Mouse (Mus musculus): ENCODE results near the gene Arvcf. TPM values are rescaled to one million over a fixed set of nuclear protein-coding genes. Genes with fewer than 3 reads are reported as not detected.

Gene Arvcf
- polyA plus RNA-seq, 1 experiment from 2014 or later, result 46.8 TPM

DNA sequence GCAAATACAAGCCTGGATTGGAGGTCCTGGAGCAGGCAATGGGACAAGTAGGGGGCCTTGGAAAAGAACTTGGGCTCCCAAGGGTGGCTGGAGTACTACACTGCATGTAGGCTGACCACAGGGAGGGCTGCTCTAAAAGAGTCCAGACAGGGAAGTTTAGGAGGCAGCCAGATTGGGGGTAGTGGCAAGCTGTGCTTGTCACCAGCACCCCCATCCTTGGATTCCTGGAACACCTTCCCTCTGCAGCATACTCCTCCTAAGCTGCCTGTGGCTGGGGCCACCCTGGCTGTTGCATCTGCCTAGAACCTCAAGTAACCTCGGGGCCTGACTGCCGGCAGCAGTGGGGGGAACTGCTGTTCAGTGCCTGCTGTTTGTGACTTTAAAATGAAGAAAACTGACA lies 57.9 kb downstream of the Arvcf start:
- Histone ChIP-seq H3K9me3 (replicated peaks; ENCODE audit: control insufficient read depth, low read length) (no peaks in the 10 kb centered on the region), H3K9ac (ENCODE audit: low read length) (peak overlapping the region; percentile 25; the same call in 1 of the 2 replicates), H3K27me3 (replicated peaks; ENCODE audit: control insufficient read depth, insufficient read depth, low read length) (no peaks in the 10 kb centered on the region), H3K36me3 (ENCODE audit: control insufficient read depth, insufficient read depth, low read length) (peaks cover 85% of the 10 kb centered on the region), H3K27ac (ENCODE audit: low read depth, low read length) (no peak overlapping the region), H3K4me3 (ENCODE audit: low read depth, low read length) (no peak overlapping the region), H3K4me1 (ENCODE audit: control insufficient read depth, insufficient read depth, low read length) (peaks cover 10% of the 10 kb centered on the region), H3K4me2 (ENCODE audit: low read length) (no peak overlapping the region)
- ATAC-seq (0 out of 2 replicates have a peak, but pooled peaks have one; percentile 9), DNase-seq (ENCODE audit: low spot score) (no peak)
- WGBS, result 61% methylated on average over 2 of the region's 2 CpGs

DNA sequence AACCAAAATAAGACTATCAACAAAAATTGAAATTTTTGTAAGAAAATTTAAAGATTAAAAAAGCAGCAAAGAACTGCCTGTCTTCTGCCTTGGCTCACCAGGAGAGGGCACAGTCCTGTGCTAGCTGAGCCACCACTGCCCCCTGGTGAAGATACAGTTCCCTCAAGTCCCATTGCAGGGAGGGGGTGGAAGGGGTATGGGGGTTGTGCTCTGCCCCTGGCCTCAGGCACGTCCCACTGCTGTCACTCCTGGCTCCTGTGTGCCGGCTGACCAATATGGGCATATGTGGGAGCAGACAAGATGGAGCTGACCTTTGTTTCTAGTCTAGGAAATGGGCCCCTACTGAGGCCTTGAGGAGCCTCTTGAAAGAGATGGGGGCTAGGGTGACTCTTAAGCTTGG lies 58.3 kb downstream of the Arvcf start:
- peaks cover 82% of the 10 kb centered on the region for H3K36me3 ChIP-seq (ENCODE audit: control insufficient read depth, insufficient read depth, low read length)

DNA sequence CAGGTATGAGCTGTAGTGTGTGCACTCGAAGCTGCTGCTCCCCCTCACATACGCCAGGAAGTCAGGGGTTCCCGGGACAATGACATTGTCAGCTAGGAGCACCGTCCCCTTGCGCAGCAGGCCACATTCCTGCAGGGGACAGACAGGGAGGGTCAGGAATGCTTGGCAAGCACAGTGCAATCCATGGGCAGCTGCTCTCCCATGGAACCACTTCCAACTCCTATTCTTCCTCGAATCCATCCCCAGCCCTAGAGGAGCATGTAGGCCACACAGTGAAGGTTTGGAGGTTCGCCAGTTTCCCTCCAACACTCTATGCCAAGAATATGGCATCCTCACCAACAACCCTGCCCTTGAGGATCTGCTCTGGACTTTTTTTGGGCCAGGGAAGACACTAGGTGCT lies 59.9 kb downstream of the Arvcf start:
- 62% methylated on average over 7 of the region's 7 CpGs for WGBS
- ATAC-seq (no peak; the same call in 1 of the 2 replicates), DNase-seq (ENCODE audit: low spot score) (peak; percentile 56)
- Histone ChIP-seq H3K9ac (ENCODE audit: low read length) (no peak overlapping the region), H3K4me1 (ENCODE audit: control insufficient read depth, insufficient read depth, low read length) (peaks cover 8% of the 10 kb centered on the region; the same call in 1 of the 2 replicates), H3K9me3 (replicated peaks; ENCODE audit: control insufficient read depth, low read length) (no peaks in the 10 kb centered on the region), H3K36me3 (ENCODE audit: control insufficient read depth, insufficient read depth, low read length) (peaks cover 75% of the 10 kb centered on the region), H3K27me3 (replicated peaks; ENCODE audit: control insufficient read depth, insufficient read depth, low read length) (no peaks in the 10 kb centered on the region), H3K4me3 (ENCODE audit: low read depth, low read length) (no peak overlapping the region), H3K27ac (ENCODE audit: low read depth, low read length) (peak overlapping the region; percentile 15; the same call in 1 of the 2 replicates), H3K4me2 (ENCODE audit: low read length) (no peak overlapping the region)

More for the DNA sequence above, 58.3 kb downstream of the Arvcf start:
- Histone ChIP-seq H3K27me3 (replicated peaks; ENCODE audit: control insufficient read depth, insufficient read depth, low read length) (no peaks in the 10 kb centered on the region), H3K9me3 (replicated peaks; ENCODE audit: control insufficient read depth, low read length) (no peaks in the 10 kb centered on the region), H3K27ac (ENCODE audit: low read depth, low read length) (0 out of 2 replicates have a peak overlapping the region, but pooled peaks have one; percentile 9), H3K9ac (ENCODE audit: low read length) (no peak overlapping the region), H3K4me1 (ENCODE audit: control insufficient read depth, insufficient read depth, low read length) (peaks cover 7% of the 10 kb centered on the region), H3K4me3 (ENCODE audit: low read depth, low read length) (no peak overlapping the region), H3K4me2 (ENCODE audit: low read length) (no peak overlapping the region)
- ATAC-seq (peak; percentile 59), DNase-seq (ENCODE audit: low spot score) (peak; percentile 65)
- WGBS, result 9% methylated on average over 2 of the region's 2 CpGs

DNA sequence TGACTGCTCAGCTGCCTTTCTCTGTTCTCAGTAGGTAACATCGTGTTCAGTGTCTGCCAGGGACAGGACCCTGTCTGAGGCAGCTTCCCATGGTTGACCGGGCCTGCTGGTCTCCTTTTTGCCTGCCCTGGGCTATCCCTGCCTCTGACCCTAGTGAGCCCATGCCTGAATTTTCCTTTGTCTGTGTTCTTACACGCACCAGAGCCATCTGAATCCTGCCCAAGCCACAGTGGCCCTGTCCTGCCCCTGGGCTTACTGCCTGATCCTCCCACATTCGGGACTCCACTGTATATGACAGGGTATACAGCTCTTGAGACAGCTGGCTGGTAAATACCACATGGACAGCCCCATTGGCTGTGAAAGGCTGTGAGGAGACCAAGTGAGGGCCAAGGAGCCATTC lies 61.8 kb downstream of the Arvcf start:
- peaks cover 8% of the 10 kb centered on the region; the same call in 1 of the 2 replicates for H3K4me1 ChIP-seq (ENCODE audit: control insufficient read depth, insufficient read depth, low read length)
- no peak overlapping the region for H3K27ac ChIP-seq (ENCODE audit: low read depth, low read length)
- no peak overlapping the region for H3K9ac ChIP-seq (ENCODE audit: low read length)
- DNase-seq (ENCODE audit: low spot score), result no peak
- no peak for ATAC-seq
- H3K36me3 ChIP-seq (ENCODE audit: control insufficient read depth, insufficient read depth, low read length), result peaks cover 65% of the 10 kb centered on the region
- H3K4me2 ChIP-seq (ENCODE audit: low read length), result no peak overlapping the region
- 74% methylated on average over 4 of the region's 4 CpGs for WGBS
- no peaks in the 10 kb centered on the region for H3K9me3 ChIP-seq (replicated peaks; ENCODE audit: control insufficient read depth, low read length)
- H3K4me3 ChIP-seq (ENCODE audit: low read depth, low read length), result no peak overlapping the region
- no peaks in the 10 kb centered on the region for H3K27me3 ChIP-seq (replicated peaks; ENCODE audit: control insufficient read depth, insufficient read depth, low read length)

DNA sequence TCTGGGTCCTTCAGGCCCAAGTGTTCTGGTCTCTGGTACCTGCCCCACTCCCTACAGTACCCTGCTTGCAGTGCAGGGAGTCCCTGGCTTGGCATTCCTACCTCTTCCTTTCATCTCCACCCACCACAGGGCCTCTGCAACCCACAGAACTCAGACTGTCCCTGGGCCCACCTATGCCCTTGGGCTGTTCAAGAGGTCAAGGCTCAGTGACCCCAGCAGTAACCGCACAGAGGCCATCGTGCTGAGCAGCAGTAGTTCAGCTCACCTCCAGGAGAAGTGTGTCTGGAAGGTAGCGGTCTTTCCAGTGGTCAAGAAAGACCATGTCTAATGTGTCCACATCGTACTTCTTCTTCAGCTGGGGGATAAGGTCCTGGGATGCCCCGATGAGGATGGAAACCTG lies 62.4 kb downstream of the Arvcf start:
- H3K9ac ChIP-seq (ENCODE audit: low read length), result no peak overlapping the region
- no peak for ATAC-seq
- no peak overlapping the region for H3K27ac ChIP-seq (ENCODE audit: low read depth, low read length)

DNA sequence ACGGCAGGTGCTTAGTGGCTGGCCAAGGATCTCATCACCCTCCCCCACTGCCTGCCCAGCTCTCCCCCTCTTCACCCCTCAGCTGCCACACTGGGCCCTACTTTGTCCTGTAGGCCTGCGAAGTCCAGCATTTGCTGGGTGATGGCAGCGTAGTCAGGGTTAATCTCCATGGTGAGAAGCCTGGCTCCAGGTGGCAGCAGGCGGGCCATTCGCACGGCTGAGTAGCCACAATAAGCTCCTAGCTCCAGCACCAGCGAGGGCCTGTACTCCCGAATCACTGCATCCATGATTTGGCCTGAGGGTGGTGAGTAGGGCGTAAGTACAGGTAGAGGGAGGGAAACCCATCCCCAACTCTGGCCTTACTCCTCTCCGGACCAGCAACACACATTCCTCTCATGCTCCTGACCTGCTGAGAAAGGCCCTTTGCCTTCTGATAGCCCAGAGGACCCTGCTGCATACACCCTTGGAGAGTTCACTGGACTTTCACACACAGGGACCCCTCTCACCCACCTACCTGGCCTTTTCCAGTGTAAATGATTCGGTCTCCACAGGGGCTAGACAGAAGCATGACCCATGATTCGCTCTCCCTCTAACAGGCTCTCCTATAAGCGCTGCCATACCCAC lies 63.2 kb downstream of the Arvcf start:
- Histone ChIP-seq H3K4me3 (ENCODE audit: low read depth, low read length) (no peak overlapping the region), H3K9me3 (replicated peaks; ENCODE audit: control insufficient read depth, low read length) (no peaks in the 10 kb centered on the region), H3K27me3 (replicated peaks; ENCODE audit: control insufficient read depth, insufficient read depth, low read length) (no peaks in the 10 kb centered on the region), H3K9ac (ENCODE audit: low read length) (no peak overlapping the region), H3K4me1 (ENCODE audit: control insufficient read depth, insufficient read depth, low read length) (peaks cover 8% of the 10 kb centered on the region; the same call in 1 of the 2 replicates), H3K27ac (ENCODE audit: low read depth, low read length) (no peak overlapping the region; the same call in 1 of the 2 replicates), H3K4me2 (ENCODE audit: low read length) (no peak overlapping the region), H3K36me3 (ENCODE audit: control insufficient read depth, insufficient read depth, low read length) (peaks cover 52% of the 10 kb centered on the region)
- WGBS, result 54% methylated on average over 13 of the region's 13 CpGs
- DNase-seq (ENCODE audit: low spot score) (peak; percentile 19), ATAC-seq (no peak)

More for the DNA sequence above, 62.4 kb downstream of the Arvcf start:
- Histone ChIP-seq H3K4me2 (ENCODE audit: low read length) (no peak overlapping the region), H3K4me1 (ENCODE audit: control insufficient read depth, insufficient read depth, low read length) (peaks cover 8% of the 10 kb centered on the region; the same call in 1 of the 2 replicates), H3K27me3 (replicated peaks; ENCODE audit: control insufficient read depth, insufficient read depth, low read length) (no peaks in the 10 kb centered on the region), H3K36me3 (ENCODE audit: control insufficient read depth, insufficient read depth, low read length) (peaks cover 59% of the 10 kb centered on the region), H3K4me3 (ENCODE audit: low read depth, low read length) (no peak overlapping the region), H3K9me3 (replicated peaks; ENCODE audit: control insufficient read depth, low read length) (no peaks in the 10 kb centered on the region)
- WGBS, result 83% methylated on average over 5 of the region's 5 CpGs
- DNase-seq (ENCODE audit: low spot score), result no peak

DNA sequence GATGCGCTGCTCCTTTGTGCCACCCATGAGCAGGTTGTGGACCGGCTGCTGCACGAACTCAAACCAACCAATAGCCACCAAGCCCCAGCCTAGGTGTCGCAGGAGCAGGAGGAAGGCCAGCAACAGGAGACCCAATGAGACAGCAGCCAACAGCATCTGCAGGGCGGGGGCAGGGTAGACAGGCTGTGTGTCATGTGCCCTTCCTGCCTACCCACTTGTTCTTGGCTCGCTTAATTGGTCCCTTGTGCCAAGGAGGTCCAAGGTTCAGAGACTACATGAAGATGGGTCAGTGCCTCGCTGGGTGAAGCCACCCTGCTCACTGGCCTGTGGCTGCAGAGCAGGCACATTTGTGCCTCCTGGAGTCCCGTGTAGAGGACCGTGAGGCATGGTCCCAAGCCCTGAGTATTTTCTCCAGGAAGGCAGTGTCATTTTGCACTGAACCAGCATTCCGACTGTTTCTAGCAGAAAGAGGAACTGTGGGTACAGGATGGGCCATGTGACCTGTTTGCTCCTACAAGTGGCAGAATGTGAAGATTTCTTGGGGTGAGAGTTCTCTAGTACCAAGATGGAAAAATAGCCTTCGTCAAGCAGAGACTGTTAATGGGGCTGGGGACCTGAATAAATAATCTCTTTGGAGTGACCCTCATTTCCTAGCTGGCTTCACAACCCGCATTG lies 64.0 kb downstream of the Arvcf start:
- DNase-seq (ENCODE audit: low spot score) (no peak), ATAC-seq (no peak)
- Histone ChIP-seq H3K27ac (ENCODE audit: low read depth, low read length) (0 out of 2 replicates have a peak overlapping the region, but pooled peaks have one; percentile 9), H3K27me3 (replicated peaks; ENCODE audit: control insufficient read depth, insufficient read depth, low read length) (no peaks in the 10 kb centered on the region), H3K4me3 (ENCODE audit: low read depth, low read length) (no peak overlapping the region), H3K36me3 (ENCODE audit: control insufficient read depth, insufficient read depth, low read length) (peaks cover 45% of the 10 kb centered on the region; the same call in 1 of the 2 replicates), H3K4me2 (ENCODE audit: low read length) (no peak overlapping the region), H3K9me3 (replicated peaks; ENCODE audit: control insufficient read depth, low read length) (no peaks in the 10 kb centered on the region), H3K9ac (ENCODE audit: low read length) (no peak overlapping the region), H3K4me1 (ENCODE audit: control insufficient read depth, insufficient read depth, low read length) (peaks cover 8% of the 10 kb centered on the region; the same call in 1 of the 2 replicates)
- 86% methylated on average over 12 of the region's 12 CpGs for whole genome bisulfite sequencing

DNA sequence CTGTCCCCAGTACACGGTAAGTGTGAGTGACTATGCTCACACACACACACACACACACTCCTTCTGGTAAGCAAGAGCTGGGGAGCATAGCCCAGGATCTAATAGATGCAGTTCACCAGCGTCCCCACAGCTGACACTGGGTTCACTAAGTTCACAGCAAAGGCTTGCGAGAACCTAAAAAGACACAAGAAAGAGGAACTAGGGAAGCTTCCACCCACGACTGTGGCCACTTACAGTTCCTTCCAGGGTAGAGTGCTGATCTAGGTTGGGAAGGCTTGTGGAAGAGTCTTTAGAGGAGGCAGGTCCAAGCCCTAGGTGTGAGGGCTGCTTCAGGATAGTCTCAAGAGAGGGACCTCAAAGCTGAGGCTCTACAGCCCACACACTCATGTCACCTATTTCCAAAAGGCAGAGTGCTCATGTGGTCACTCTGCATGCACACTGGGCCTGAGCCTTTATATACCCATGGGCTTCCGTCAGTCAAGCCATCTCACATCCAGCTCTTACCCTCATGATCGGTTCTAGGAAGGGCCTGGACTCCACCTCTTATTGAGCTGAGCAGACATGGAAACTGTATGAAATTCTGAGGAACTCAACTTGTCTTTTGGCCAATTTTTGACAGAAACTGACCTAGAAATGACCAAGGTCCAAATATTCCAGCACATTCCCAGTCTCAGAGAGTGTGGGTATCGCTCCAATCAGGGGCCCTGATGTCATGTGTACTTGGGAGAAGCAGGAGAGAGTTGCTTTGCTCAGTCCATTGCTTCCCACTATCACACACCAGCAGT lies 65.2 kb downstream of the Arvcf start:
- Histone ChIP-seq H3K4me3 (ENCODE audit: low read depth, low read length) (no peak overlapping the region), H3K27ac (ENCODE audit: low read depth, low read length) (no peak overlapping the region), H3K4me2 (ENCODE audit: low read length) (no peak overlapping the region), H3K4me1 (ENCODE audit: control insufficient read depth, insufficient read depth, low read length) (peaks cover 6% of the 10 kb centered on the region; the same call in 1 of the 2 replicates), H3K9me3 (replicated peaks; ENCODE audit: control insufficient read depth, low read length) (no peaks in the 10 kb centered on the region), H3K27me3 (replicated peaks; ENCODE audit: control insufficient read depth, insufficient read depth, low read length) (no peaks in the 10 kb centered on the region), H3K36me3 (ENCODE audit: control insufficient read depth, insufficient read depth, low read length) (peaks cover 34% of the 10 kb centered on the region; the same call in 1 of the 2 replicates), H3K9ac (ENCODE audit: low read length) (no peak overlapping the region)
- DNase-seq (ENCODE audit: low spot score) (no peak), ATAC-seq (no peak)
- WGBS, result 92% methylated on average over 7 of the region's 7 CpGs

Data from forebrain, embryonic 14.5 days (tissue).